Mouse (Mus musculus) adrenal gland, postnatal 10 days (tissue): ENCODE measurements around the gene Ptgfrn. TPM values are rescaled to one million over a fixed set of nuclear protein-coding genes. Genes with fewer than 3 reads are reported as not detected.

Experiments used
- DNase-seq: peaks from one replicate; pipeline ENCODE4 v3.0.0; 2021; ENCODE audit warnings: mixed read lengths
- total RNA-seq, 2 experiments: library from RNA; stranded (reverse); gene quantifications; 2 replicates each; pipeline ENCODE4 v1.2.3; 2021

Ptgfrn gene
- total RNA-seq, 2 experiments from 2014 or later, result 35.7 to 35.8 TPM

DNA sequence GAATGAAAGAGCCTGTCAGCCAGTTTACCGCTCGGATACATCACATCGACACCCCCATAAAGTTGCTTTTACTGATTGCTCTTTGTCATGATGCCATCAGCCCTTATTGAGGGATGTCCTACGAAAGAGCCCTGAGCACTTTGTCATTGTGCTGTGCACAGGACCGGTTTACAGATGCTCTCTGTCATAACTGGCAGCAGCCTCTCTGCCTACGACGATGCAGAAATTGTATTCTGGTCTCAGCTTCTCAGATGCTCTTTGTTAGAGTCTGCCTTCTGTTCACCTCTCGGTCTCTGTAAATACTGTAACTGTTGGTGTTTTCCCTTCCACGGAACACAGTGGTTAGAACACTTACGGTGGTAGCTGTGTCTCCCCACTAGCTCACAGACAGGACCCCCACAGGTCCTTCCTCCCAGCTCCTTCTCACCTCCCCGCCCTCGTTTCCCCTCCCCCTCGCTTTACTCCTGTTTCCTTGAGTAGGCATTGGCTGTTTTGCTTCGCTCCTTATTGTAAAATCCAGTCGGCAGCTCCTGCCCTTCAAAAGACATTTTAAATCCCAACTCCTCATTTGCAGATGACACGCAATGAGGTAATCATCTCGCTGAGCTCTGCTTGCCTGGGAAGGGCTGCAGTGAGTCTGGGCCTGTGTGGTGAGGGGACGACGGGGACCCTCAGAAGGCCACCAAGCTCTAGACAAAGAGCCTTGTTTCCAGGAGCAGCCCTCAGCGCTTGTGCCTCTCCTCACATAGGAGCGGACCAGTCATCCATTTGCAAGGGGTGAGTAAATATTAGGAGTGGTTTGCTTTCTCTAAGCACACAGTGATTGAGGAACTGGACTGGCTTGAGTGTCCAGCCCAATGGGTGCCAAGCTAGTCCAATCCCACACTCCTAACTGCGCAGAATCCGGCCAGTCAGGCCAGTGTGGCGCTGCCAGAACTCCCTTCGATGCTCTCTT lies 6.6 kb upstream of the Ptgfrn start:
- DNase-seq, result no peak

GRCm38 (mm10) chr3:101112518-101112894 lies 2.4 kb upstream of the Ptgfrn start:
- DNase-seq, result no peak

DNA sequence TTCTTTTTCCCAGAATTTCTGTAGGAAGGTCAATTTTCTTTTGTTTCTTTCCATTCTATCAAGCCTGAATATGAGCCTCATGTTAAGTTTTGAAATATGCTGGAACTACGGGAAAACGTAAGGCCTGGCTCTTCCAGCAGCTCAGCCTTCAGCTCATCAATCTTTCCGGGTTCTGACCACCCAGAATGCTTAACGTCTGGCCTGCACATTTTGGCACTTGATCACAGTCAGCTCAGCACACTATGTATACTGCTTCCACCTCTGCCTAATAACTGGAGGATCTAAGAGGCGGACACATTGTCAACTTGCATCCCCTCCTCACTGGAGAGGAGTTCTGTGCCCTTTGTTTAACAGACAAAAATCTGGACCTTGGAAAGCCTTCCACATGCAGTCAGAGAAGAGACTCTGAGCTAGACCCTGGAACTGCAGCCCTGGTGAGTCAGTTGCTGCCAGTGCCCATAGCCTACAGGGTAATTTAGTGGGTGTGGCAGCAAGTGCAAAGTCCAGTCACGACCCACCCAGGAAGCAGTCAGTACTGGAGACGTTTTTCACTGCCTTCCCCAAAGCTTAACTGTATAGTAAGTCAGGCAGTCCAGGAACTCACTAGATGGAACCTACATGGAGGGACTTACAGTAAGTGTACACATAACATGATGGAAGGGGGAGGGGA lies 1.9 kb upstream of the Ptgfrn start:
- DNase-seq, result no peak

- no peak for DNase-seq
Measured at GRCm38 (mm10) chr3:101111321-101111720, 1.2 kb upstream of the Ptgfrn start.

- no peak for DNase-seq
Measured at GRCm38 (mm10) chr3:101110838-101111103, 693 bp upstream of the Ptgfrn start.

GRCm38 (mm10) chr3:101109558-101110021 lies 488 bp downstream of the Ptgfrn start:
- peak; percentile 54 for DNase-seq

- DNase-seq, result no peak
Measured at GRCm38 (mm10) chr3:101108848-101109247, 1.2 kb downstream of the Ptgfrn start.

- no peak for DNase-seq
Measured at GRCm38 (mm10) chr3:101108282-101108681, 1.8 kb downstream of the Ptgfrn start.

GRCm38 (mm10) chr3:101106326-101106725 lies 3.8 kb downstream of the Ptgfrn start:
- DNase-seq, result no peak

DNA sequence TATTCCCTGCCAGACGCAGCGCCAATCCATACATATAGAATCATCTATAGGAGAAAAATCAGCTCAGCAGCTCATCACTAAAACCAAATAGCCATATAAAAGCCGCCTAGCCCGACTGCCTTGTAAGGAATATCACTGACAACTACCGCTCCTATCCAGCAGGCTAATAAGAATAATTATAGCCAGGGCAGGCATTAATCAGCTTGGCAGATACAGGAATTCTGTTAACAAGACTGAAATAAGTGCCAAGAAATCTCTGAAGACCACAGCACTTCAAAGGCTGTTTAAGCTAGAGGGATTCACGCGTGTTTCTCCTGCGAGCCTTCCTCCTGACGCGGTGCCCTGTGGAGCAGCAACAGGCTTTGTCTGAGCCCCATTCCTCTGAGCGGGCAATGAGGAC lies 4.6 kb downstream of the Ptgfrn start:
- no peak for DNase-seq

DNA sequence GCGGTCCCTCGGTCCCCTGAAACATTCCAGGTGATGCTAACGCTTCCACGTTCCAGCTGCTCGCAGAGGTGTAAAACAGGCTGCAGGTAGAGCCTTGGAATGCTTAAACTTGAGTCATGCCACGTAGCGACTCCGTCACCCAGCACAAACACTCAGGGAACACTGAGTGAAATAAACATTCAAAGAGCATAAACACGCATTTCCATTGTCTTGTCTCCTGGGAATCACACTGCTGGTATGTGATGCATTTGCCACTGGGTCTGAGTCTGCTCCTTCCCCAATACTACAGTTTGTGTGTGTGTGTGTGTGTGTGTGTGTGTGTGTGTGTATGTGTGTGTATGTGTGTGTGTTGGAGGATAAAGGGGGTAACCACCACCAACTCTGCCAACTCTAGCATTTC lies 5.2 kb downstream of the Ptgfrn start:
- no peak for DNase-seq

DNA sequence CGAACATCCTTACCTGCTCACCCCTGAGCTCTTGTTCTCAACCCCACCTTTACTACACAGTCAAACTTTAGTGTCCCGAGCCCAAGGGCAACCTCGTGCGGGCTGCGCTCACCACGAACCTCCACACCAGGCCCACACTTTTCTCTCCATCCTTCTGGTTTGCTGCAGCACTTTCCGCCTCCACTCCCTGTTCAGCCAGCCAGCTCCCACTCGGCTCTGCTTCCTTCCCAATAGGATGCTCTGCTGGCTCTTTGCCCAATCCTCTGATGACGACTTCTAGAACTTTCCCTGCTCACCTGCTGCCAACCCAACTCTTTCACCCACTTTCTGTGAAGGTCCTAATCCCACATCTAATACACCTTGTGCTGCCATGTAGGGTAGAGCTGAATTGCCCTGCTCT lies 6.3 kb downstream of the Ptgfrn start:
- no peak for DNase-seq

GRCm38 (mm10) chr3:101102106-101102505 lies 8.0 kb downstream of the Ptgfrn start:
- DNase-seq, result peak; percentile 25

GRCm38 (mm10) chr3:101101184-101101583 lies 8.9 kb downstream of the Ptgfrn start:
- no peak for DNase-seq

DNA sequence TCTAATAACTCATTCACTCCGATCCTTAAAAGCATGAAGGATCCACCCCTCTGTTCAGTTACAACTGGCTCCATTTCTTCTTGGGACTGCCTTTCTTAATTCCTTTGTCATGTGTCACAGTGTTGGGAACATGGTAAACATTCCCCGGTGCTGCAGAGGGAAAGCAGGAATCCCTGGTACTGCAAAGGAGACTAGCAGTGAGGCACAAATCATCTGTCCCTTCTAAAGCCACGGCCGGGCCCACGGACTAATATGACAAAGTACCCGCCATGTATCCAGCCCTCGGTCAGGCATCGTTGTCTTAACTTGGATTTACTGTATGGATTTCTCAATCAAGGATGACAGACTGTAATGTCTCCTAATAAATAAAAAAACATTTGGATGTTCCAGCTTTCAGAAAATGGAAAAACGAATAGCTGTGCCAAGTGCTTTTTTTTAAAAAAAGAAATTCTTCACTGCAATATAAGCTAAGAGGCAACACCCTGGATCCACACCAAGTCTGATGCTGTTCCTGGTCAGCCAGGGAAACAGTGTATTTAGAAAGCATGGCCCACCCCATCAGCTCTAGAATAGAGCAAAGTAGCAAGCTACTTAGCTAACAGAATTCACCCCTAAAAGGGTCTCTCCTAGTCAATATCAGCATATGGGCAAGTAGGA lies 10.2 kb downstream of the Ptgfrn start:
- no peak for DNase-seq

- no peak for DNase-seq
Measured at GRCm38 (mm10) chr3:101098073-101098472, 12.0 kb downstream of the Ptgfrn start.

DNA sequence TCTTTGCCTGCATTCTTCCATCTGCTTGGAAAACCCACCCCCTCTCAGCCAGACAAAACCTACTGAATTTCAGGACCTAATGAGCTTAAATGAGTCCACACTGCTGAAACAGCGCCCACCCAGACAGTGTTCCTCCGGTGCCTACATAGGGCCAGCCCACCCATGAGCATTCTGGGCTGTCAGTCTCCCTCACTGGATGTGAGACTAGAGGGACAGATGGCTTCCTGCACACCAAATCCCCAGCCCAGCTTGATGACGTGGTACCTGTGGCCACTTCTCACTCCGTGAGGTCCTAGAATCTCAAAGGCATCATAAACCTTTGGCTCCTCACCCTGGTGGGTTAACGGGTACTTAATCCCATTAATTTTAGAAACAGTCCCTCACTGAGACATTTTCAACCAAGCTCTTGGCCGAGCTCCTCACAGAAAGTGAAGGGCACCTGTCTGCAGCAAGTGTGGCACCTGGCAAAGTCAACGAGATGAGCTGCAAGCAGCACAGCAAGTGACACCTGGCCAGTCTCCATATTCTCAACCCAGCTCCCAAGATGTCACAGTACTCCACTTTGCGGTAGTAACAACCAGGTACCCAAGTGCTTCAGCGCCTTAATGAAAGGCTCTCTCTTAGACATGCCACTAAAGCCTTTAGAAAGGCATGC lies 12.8 kb downstream of the Ptgfrn start:
- no peak for DNase-seq

GRCm38 (mm10) chr3:101095761-101096449 lies 14.2 kb downstream of the Ptgfrn start:
- no peak for DNase-seq

GRCm38 (mm10) chr3:101092202-101092601 lies 17.9 kb downstream of the Ptgfrn start:
- no peak for DNase-seq

DNA sequence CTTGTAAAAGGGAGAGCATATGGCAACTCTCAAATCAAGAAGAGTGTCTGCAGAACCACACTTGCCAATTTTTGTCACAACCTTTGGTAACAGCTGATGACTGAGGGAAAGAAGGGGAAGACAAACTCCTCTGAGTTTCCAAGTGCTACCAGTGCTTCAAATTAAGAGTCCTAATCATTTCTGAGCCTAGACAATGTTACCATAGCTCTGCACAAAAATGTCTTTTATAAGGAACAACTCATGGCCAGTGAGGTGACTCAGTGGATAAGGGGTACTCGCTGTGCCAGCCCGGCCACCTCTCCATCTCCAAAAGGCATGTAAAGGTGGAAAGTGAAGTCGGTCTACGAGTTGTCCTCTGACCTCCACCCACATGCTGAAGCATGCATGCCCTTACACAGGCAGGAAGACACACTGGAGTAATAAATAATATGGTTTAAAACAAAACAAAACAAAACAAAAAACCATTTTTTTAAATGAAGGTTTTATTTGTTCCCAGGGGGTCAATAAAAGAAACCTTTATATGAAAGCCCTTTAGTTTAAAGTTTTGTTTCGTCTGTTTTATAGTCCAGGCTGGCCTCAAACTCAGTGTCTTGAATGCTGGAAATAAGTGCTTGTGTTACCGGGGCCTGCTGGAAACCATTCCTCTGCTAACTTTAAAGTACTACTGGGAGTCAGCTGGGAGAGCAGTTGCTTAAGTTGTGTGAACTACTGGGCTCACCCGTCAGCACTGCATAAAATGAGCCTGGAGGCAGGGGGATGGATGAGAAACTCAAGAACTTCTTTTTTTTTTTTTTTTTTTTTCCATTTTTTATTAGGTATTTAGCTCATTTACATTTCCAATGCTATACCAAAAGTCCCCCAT lies 23.3 kb downstream of the Ptgfrn start:
- no peak for DNase-seq

- DNase-seq, result no peak
Measured at GRCm38 (mm10) chr3:101080925-101081324, 29.2 kb downstream of the Ptgfrn start.
